Mouse (Mus musculus) intestine, embryonic 16.5 days (tissue): ENCODE measurements around the gene Tnni3k. TPM values are rescaled to one million over a fixed set of nuclear protein-coding genes. Genes with fewer than 3 reads are reported as not detected.

ENCODE experiments used
- ATAC-seq: fragments of 200-750 bp; cut with Nextera tagmentation; 2 replicates; pipeline ENCODE4 v1.8.0; 2017; ENCODE audit warnings: moderate TSS enrichment, moderate library complexity
- H3K27ac ChIP-seq: fragments of 300-500 bp; sonication (generic); 2 replicates; pipeline ENCODE4 v1.5.1; 2014; ENCODE audit warnings: mild to moderate bottlenecking, low read length
- H3K27me3 ChIP-seq: fragments of 300-500 bp; sonication (generic); replicated peaks from 2 replicates; pipeline ENCODE4 v1.6.1; 2014; ENCODE audit warnings: low read length, control low read depth, mixed read lengths; ENCODE audit not compliant: control insufficient read depth, insufficient read depth
- H3K36me3 ChIP-seq: fragments of 300-500 bp; sonication (generic); 2 replicates; pipeline ENCODE4 v1.6.1; 2014; ENCODE audit warnings: low read length, control low read depth; ENCODE audit not compliant: control insufficient read depth, insufficient read depth
- H3K4me1 ChIP-seq: fragments of 300-500 bp; sonication (generic); 2 replicates; pipeline ENCODE4 v1.6.1; 2014; ENCODE audit warnings: low read length, control low read depth, mixed read lengths; ENCODE audit not compliant: control insufficient read depth, insufficient read depth
- H3K4me2 ChIP-seq: fragments of 300-500 bp; sonication (generic); 2 replicates; pipeline ENCODE4 v1.6.1; 2014; ENCODE audit warnings: low read depth, low read length, control low read depth
- H3K4me3 ChIP-seq: fragments of 300-500 bp; sonication (generic); 2 replicates; pipeline ENCODE4 v1.5.1; 2014; ENCODE audit warnings: mild to moderate bottlenecking, low read length
- H3K9ac ChIP-seq: fragments of 300-500 bp; sonication (generic); 2 replicates; pipeline ENCODE4 v1.6.1; 2014; ENCODE audit warnings: low read depth, low read length
- H3K9me3 ChIP-seq: fragments of 300-500 bp; sonication (generic); 2 replicates; pipeline ENCODE4 v1.6.1; 2016; ENCODE audit warnings: low read length, control low read depth; ENCODE audit not compliant: control insufficient read depth
- WGBS: fragments of 180-500 bp; shearing (Covaris S2); extraction: QIAGEN DNeasy Blood & Tissue Kit; methylation state at CpG from one replicate; pipeline ENCODE4 v1.1.7; 2014; 5-methylcytosine and 5-hydroxymethylcytosine counted together
- polyA plus RNA-seq: library from polyadenylated mRNA; unstranded; fragments of >200 nt; fragmentation: Nextera tagmentation; extraction: Ambion mirVana; gene quantifications from 2 replicates; pipeline ENCODE4 v1.2.1, GENCODE M21; 2015

Tnni3k gene
- polyA plus RNA-seq, 1 experiment from 2014 or later: not detected

DNA sequence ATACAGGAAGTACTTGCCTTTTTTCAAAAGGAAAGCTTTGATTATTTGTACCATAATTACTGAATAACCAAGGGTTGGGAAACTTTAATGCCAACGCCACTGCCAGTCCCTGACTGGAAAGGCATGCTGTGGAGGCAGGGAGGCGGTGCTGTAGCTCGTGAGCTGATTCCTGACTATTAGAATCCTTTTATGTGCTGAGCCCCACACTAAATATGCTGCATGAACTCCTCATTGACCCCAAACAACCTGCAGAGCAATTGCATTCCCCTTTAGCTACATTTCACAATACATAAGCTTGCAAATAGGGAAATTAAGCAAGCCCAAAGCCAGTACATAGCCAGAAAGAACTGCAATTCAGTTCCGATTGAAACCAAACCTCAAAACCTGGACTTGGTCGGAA, 313.7 kb downstream of the Tnni3k start:
- H3K27ac ChIP-seq: no peak overlapping the region
- H3K36me3 ChIP-seq: no peaks in the 10 kb centered on the region
- no peaks in the 10 kb centered on the region for H3K27me3 ChIP-seq
- no peak overlapping the region for H3K4me3 ChIP-seq
- no peak overlapping the region for H3K4me2 ChIP-seq
- no peak overlapping the region for H3K9ac ChIP-seq
- 70% methylated on average over 5 of the region's 5 CpGs for WGBS
- H3K4me1 ChIP-seq: no peaks in the 10 kb centered on the region; the same call in 1 of the 2 replicates
- no peaks in the 10 kb centered on the region for H3K9me3 ChIP-seq
- no peak for ATAC-seq

Other genes starting within 250 kb of the Tnni3k start
- 17.3 and 22.4 TPM in 2 replicates for gene Fpgt, start 38.0 kb upstream of the Tnni3k start, polyA plus RNA-seq
- 1.1 and 1.2 TPM in 2 replicates for gene Lrriq3, start 38.0 kb upstream of the Tnni3k start, polyA plus RNA-seq